ENCODE assay signal across 9 mouse cellular contexts in genomic region chr17:80345277-80345676, GRCm38 (mm10). TPM values are rescaled to one million over a fixed set of nuclear protein-coding genes. Genes with fewer than 3 reads are reported as not detected.
DNase-seq lines count a peak whose midpoint lies in the region; TF ChIP-seq lines count a peak whose summit lies in the region.
"Had no signal": no experiment of that assay in that cellular context is flagged by ENCODE, and none has a peak within 500 bp of the region (broad histone marks: within the 10 kb centered on the region; RNA-seq: fewer than 3 reads in every experiment).

No protein-coding gene starts in this region.

- H3K4me3 ChIP-seq in kidney, adult 2 months (ENCODE audit: insufficient read depth, low read depth, low read length), result no peak overlapping the region
- no peak overlapping the region for H3K4me3 ChIP-seq in E14TG2a.4 (replicated peaks; ENCODE audit: low read length)
- H3K4me3 ChIP-seq: embryonic facial prominence, embryonic 12.5 days had no signal

- no peaks in the 10 kb centered on the region for H3K27me3 ChIP-seq in kidney, adult 2 months (replicated peaks; ENCODE audit: control insufficient read depth, insufficient read depth, low read length)
- peaks cover 13% of the 10 kb centered on the region for H3K27me3 ChIP-seq in E14TG2a.4 (ENCODE audit: insufficient read depth, low read length)
- H3K27me3 ChIP-seq: embryonic facial prominence, embryonic 12.5 days had no signal

- H3K36me3 ChIP-seq in kidney, adult 2 months (ENCODE audit: control insufficient read depth, insufficient read depth, low read length), result no peaks in the 10 kb centered on the region
- H3K36me3 ChIP-seq in E14TG2a.4 (ENCODE audit: insufficient read depth, low read length), result no peaks in the 10 kb centered on the region
- H3K36me3 ChIP-seq: embryonic facial prominence, embryonic 12.5 days had no signal

- H3K9me3 ChIP-seq in E14TG2a.4 (ENCODE audit: low read length), result peaks cover 12% of the 10 kb centered on the region
- H3K9me3 ChIP-seq: embryonic facial prominence, embryonic 12.5 days had no signal

- DNase-seq in kidney, postnatal 4 days, result peak; percentile 43 to 51
- no peak for DNase-seq in kidney, adult 2 months
- peak; percentile 48 for DNase-seq in A20 (ENCODE audit: low read depth, low spot score)
- DNase-seq in induced T-regulatory cell, adult 2 months (ENCODE audit: low read depth), result peak; percentile 21
- no peak for DNase-seq in ovary, adult 18-20 months (ENCODE audit: low spot score)
- no peak for DNase-seq in cerebellum, adult 8-10 months
- DNase-seq: adrenal gland, adult 8-10 months had no signal

- no peak overlapping the region for H3K27ac ChIP-seq in kidney, adult 2 months (ENCODE audit: insufficient read depth, low read depth, low read length)
- H3K27ac ChIP-seq: embryonic facial prominence, embryonic 12.5 days had no signal

- 76% methylated on average over 4 of the region's 4 CpGs for WGBS in kidney, adult 2 months

- no peak for TF ChIP-seq POLR2A in kidney, adult 2 months (IDR thresholded peaks at IDR 0.05; ENCODE audit: low read depth, low read length)

- 0 out of 2 replicates have a peak, but pooled peaks cover 3% of the 10 kb centered on the region for H3K4me1 ChIP-seq in kidney, adult 2 months (ENCODE audit: control insufficient read depth, insufficient read depth, low read length)
- no peaks in the 10 kb centered on the region for H3K4me1 ChIP-seq in E14TG2a.4 (replicated peaks; ENCODE audit: low read depth, low read length)

- no peak; the same call in 1 of the 2 replicates for TF ChIP-seq CTCF in kidney, adult 2 months (conservative IDR thresholded peaks at IDR 0.05; ENCODE audit: insufficient read depth, insufficient read length, low read depth, low read length)
- TF ChIP-seq CTCF in E14TG2a.4 (conservative IDR thresholded peaks at IDR 0.05; ENCODE audit: low read length), result peak; percentile 47

RNA-seq across cellular contexts. Expression of gene Gm10190, which starts 28.1 kb away (rescaled TPM):
- polyA plus RNA-seq in kidney, adult 2 months (2012; rRNA removed), result not detected in 2 replicates

RNA-seq across cellular contexts. Expression of gene Arhgef33, which starts 38.1 kb away (rescaled TPM):
- 0.44 and 0.56 TPM in 2 replicates for polyA plus RNA-seq in kidney, adult 2 months (2012; rRNA removed)

RNA-seq across cellular contexts. Expression of gene Dhx57, which starts 55.0 kb away (rescaled TPM):
- polyA plus RNA-seq in kidney, adult 2 months (2012; rRNA removed), result 6.0 and 6.4 TPM in 2 replicates

RNA-seq across cellular contexts. Expression of gene Morn2, which starts 55.3 kb away (rescaled TPM):
- 25.2 and 36.5 TPM in 2 replicates for polyA plus RNA-seq in kidney, adult 2 months (2012; rRNA removed)

Comparison
In these comparisons a context has a peak if more than half of its experiments do, and no peak if none do; other contexts are left out.
1. DNase-seq: peak in kidney, postnatal 4 days (2 of 2), A20 (single experiment) and induced T-regulatory cell, adult 2 months (single experiment); none in kidney, adult 2 months (single experiment), ovary, adult 18-20 months (single experiment) and cerebellum, adult 8-10 months (single experiment).